Comparison of ENCODE assay signal across 22 mouse cellular contexts in the genomic region with DNA sequence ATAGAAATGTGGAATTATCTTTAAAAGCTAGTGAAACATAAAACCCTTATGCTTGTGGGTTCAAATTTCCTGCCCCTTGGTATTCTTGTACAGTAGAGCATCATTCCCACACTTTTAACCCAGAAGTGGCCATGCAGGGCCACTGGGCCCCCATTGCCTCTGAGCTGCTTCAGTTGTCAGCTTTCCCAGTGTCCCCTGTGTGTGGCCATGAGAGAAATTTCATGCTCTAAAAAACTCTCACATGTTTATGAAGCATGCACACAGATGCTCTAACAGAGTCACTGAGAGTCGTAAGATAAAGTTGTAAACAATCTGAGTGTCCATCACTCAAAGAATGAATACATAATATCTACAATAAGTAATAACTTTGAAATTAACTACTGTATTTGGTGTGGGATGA. TPM values are rescaled to one million over a fixed set of nuclear protein-coding genes. Genes with fewer than 3 reads are reported as not detected.
DNase-seq lines count a peak whose midpoint lies in the region; ATAC-seq lines count a peak whose summit lies in the region.
"Had no signal": no experiment of that assay in that cellular context is flagged by ENCODE, and none has a peak within 500 bp of the region (broad histone marks: within the 10 kb centered on the region; RNA-seq: fewer than 3 reads in every experiment).

No protein-coding gene starts in this region.

- H3K9ac ChIP-seq in midbrain, embryonic 11.5 days (ENCODE audit: low read length), result no peak overlapping the region
- H3K9ac ChIP-seq: embryonic facial prominence, embryonic 13.5 days; embryonic facial prominence, embryonic 15.5 days; forebrain, embryonic 12.5 days had no signal

- no peaks in the 10 kb centered on the region for H3K27me3 ChIP-seq in heart, embryonic 10.5 days (ENCODE audit: insufficient read depth, poor library complexity, severe bottlenecking)
- H3K27me3 ChIP-seq in midbrain, embryonic 11.5 days (ENCODE audit: control insufficient read depth, insufficient read depth, low read length), result no peaks in the 10 kb centered on the region
- H3K27me3 ChIP-seq: embryonic facial prominence, embryonic 13.5 days; embryonic facial prominence, embryonic 15.5 days; forebrain, embryonic 12.5 days had no signal

- intact Hi-C loops in heart, postnatal 25 days (cut with DNase I), result no loop called here

- no peak overlapping the region for H3K4me3 ChIP-seq in heart, embryonic 10.5 days
- H3K4me3 ChIP-seq in midbrain, embryonic 11.5 days (ENCODE audit: low read depth, low read length), result no peak overlapping the region
- H3K4me3 ChIP-seq: embryonic facial prominence, embryonic 13.5 days; embryonic facial prominence, embryonic 15.5 days; erythroblast, embryonic 14.5 days; forebrain, embryonic 10.5 days; forebrain, embryonic 12.5 days had no signal

- no peak overlapping the region for H3K4me2 ChIP-seq in midbrain, embryonic 11.5 days
- H3K4me2 ChIP-seq: embryonic facial prominence, embryonic 13.5 days; embryonic facial prominence, embryonic 15.5 days; forebrain, embryonic 12.5 days had no signal

- peaks cover 4% of the 10 kb centered on the region; the same call in 1 of the 2 replicates for H3K4me1 ChIP-seq in heart, embryonic 10.5 days
- H3K4me1 ChIP-seq in midbrain, embryonic 11.5 days (ENCODE audit: control insufficient read depth, insufficient read depth, low read length), result peaks cover 3% of the 10 kb centered on the region; the same call in 1 of the 2 replicates

- no peak overlapping the region for H3K27ac ChIP-seq in heart, embryonic 10.5 days
- H3K27ac ChIP-seq in midbrain, embryonic 11.5 days (ENCODE audit: low read depth, low read length), result no peak overlapping the region
- H3K27ac ChIP-seq: embryonic facial prominence, embryonic 13.5 days; embryonic facial prominence, embryonic 15.5 days; forebrain, embryonic 10.5 days; forebrain, embryonic 12.5 days had no signal

- WGBS in heart, embryonic 10.5 days, result 76% methylated on average over 1 of the region's 1 CpGs
- 89% methylated on average over 1 of the region's 1 CpGs for WGBS in midbrain, embryonic 11.5 days

- peak; percentile 9 for DNase-seq in heart, embryonic 10.5 days (ENCODE audit: low spot score)
- no peak for DNase-seq in heart, postnatal 25 days (ENCODE audit: low spot score)
- DNase-seq in retina, embryonic 14.5 days (ENCODE audit: low spot score), result peak; percentile 32
- DNase-seq in retina, postnatal 1 day, result peak; percentile 73
- DNase-seq in midbrain, embryonic 11.5 days (ENCODE audit: low spot score, missing footprints), result no peak
- DNase-seq: adrenal gland, adult 2 months; adrenal gland, postnatal 10 days; adrenal gland, postnatal 25 days; cerebellum, adult 11 months; cerebellum, adult 18-20 months; cerebellum, adult 8-10 months; cerebellum, adult 9-11 months; cerebellum, postnatal 14 days; cerebellum, postnatal 36 days; embryo, embryonic 11 days had no signal

- no peaks in the 10 kb centered on the region for H3K9me3 ChIP-seq in heart, embryonic 10.5 days
- no peaks in the 10 kb centered on the region for H3K9me3 ChIP-seq in midbrain, embryonic 11.5 days (ENCODE audit: control insufficient read depth, low read length)
- H3K9me3 ChIP-seq: embryonic facial prominence, embryonic 13.5 days; embryonic facial prominence, embryonic 15.5 days; forebrain, embryonic 10.5 days; forebrain, embryonic 12.5 days had no signal

- H3K36me3 ChIP-seq in heart, embryonic 10.5 days, result 0 out of 2 replicates have a peak, but pooled peaks cover 3% of the 10 kb centered on the region
- H3K36me3 ChIP-seq in midbrain, embryonic 11.5 days (ENCODE audit: control insufficient read depth, insufficient read depth, low read length), result no peaks in the 10 kb centered on the region
- H3K36me3 ChIP-seq: forebrain, embryonic 10.5 days had no signal

- ATAC-seq in midbrain, embryonic 11.5 days (ENCODE audit: low FRiP score), result no peak
- ATAC-seq: forebrain, embryonic 14.5 days; forebrain, embryonic 16.5 days had no signal

RNA-seq across cellular contexts. Expression of gene Vps45, which starts 1.9 kb away (rescaled TPM):
- 26.1 and 30.6 TPM in 2 replicates for polyA plus RNA-seq in heart, embryonic 10.5 days (2016; fragmentation: Nextera tagmentation; extraction: Ambion mirVana)
- total RNA-seq in heart, postnatal 25 days (2021), result 10 to 100 TPM; 20.5 to 26.0 TPM
- 24.7 and 29.5 TPM in 2 replicates for polyA plus RNA-seq in midbrain, embryonic 11.5 days (2014; fragmentation: Nextera tagmentation; extraction: Ambion mirVana)

RNA-seq across cellular contexts. Expression of gene Otud7b, which starts 44.2 kb away (rescaled TPM):
- 15.2 and 16.1 TPM in 2 replicates for polyA plus RNA-seq in heart, embryonic 10.5 days (2016; fragmentation: Nextera tagmentation; extraction: Ambion mirVana)
- total RNA-seq in heart, postnatal 25 days (2021), result 10 to 100 TPM; 52.2 to 54.5 TPM
- polyA plus RNA-seq in midbrain, embryonic 11.5 days (2014; fragmentation: Nextera tagmentation; extraction: Ambion mirVana), result 8.8 and 9.4 TPM in 2 replicates

Comparison
In these comparisons a context has a peak if more than half of its experiments do, and no peak if none do; other contexts are left out.
1. DNase-seq: peak in heart, embryonic 10.5 days (single experiment), retina, embryonic 14.5 days (single experiment) and retina, postnatal 1 day (single experiment); none in heart, postnatal 25 days (single experiment) and midbrain, embryonic 11.5 days (single experiment).